Mouse (Mus musculus) gastrocnemius, postnatal 10 days (tissue): ENCODE measurements at regions not wholly inside any gene's neighbourhood (a gene's known extent, or its start where the extent isn't known, plus 50 kb on each side); places are given as distances from the start of the nearest gene placed in this dataset.

ENCODE experiments used
- DNase-seq: peaks from one replicate; pipeline ENCODE4 v3.0.0; 2021; ENCODE audit warnings: mixed read lengths

- no peak for DNase-seq
Measured at GRCm38 (mm10) chr5:126573766-126574165, 667.8 kb upstream of the Tmem132c start.

GRCm38 (mm10) chr5:126597786-126598330 is 643.8 kb upstream of the Tmem132c start:
- no peak for DNase-seq

GRCm38 (mm10) chr5:126599561-126599960 is 642.0 kb upstream of the Tmem132c start:
- no peak for DNase-seq

- no peak for DNase-seq
Measured at GRCm38 (mm10) chr5:126606756-126607155, 634.9 kb upstream of the Tmem132c start.

GRCm38 (mm10) chr5:126612571-126612970 is 629.0 kb upstream of the Tmem132c start:
- DNase-seq: no peak

GRCm38 (mm10) chr5:126622551-126622950 is 619.1 kb upstream of the Tmem132c start:
- no peak for DNase-seq

- DNase-seq: peak; percentile 23
Measured at GRCm38 (mm10) chr5:126623205-126623604, 618.4 kb upstream of the Tmem132c start.

GRCm38 (mm10) chr5:126629826-126630225 is 611.8 kb upstream of the Tmem132c start:
- no peak for DNase-seq

GRCm38 (mm10) chr5:126650415-126650814 is 591.2 kb upstream of the Tmem132c start:
- no peak for DNase-seq

GRCm38 (mm10) chr5:126651367-126651766 is 590.2 kb upstream of the Tmem132c start:
- DNase-seq: peak; percentile 23

GRCm38 (mm10) chr5:126662648-126663047 is 579.0 kb upstream of the Tmem132c start:
- no peak for DNase-seq

- DNase-seq: peak; percentile 31
Measured at GRCm38 (mm10) chr5:126671156-126671555, 570.5 kb upstream of the Tmem132c start.

- no peak for DNase-seq
Measured at GRCm38 (mm10) chr5:126680262-126680661, 561.3 kb upstream of the Tmem132c start.

GRCm38 (mm10) chr5:126699314-126699713 is 542.3 kb upstream of the Tmem132c start:
- no peak for DNase-seq

GRCm38 (mm10) chr5:126703516-126704282 is 537.9 kb upstream of the Tmem132c start:
- no peak for DNase-seq

GRCm38 (mm10) chr5:126705871-126706270 is 535.7 kb upstream of the Tmem132c start:
- no peak for DNase-seq

- DNase-seq: no peak
Measured at GRCm38 (mm10) chr5:126706701-126707100, 534.9 kb upstream of the Tmem132c start.

GRCm38 (mm10) chr5:126714672-126715071 is 526.9 kb upstream of the Tmem132c start:
- no peak for DNase-seq

- DNase-seq: no peak
Measured at GRCm38 (mm10) chr5:126718421-126718820, 523.2 kb upstream of the Tmem132c start.

GRCm38 (mm10) chr5:126721300-126721699 is 520.3 kb upstream of the Tmem132c start:
- no peak for DNase-seq

- no peak for DNase-seq
Measured at GRCm38 (mm10) chr5:126723304-126724295, 518.0 kb upstream of the Tmem132c start.

- no peak for DNase-seq
Measured at GRCm38 (mm10) chr5:126724329-126724728, 517.3 kb upstream of the Tmem132c start.

- DNase-seq: peak; percentile 67
Measured at GRCm38 (mm10) chr5:126733470-126733869, 508.1 kb upstream of the Tmem132c start.
